Mouse (Mus musculus): Measurements from ENCODE around the gene Slc17a7. TPM values are rescaled to one million over a fixed set of nuclear protein-coding genes. Genes with fewer than 3 reads are reported as not detected.

Gene Slc17a7
- total and polyA plus RNA-seq, 3 experiments = 0.11 TPM; not detected in 2

DNA sequence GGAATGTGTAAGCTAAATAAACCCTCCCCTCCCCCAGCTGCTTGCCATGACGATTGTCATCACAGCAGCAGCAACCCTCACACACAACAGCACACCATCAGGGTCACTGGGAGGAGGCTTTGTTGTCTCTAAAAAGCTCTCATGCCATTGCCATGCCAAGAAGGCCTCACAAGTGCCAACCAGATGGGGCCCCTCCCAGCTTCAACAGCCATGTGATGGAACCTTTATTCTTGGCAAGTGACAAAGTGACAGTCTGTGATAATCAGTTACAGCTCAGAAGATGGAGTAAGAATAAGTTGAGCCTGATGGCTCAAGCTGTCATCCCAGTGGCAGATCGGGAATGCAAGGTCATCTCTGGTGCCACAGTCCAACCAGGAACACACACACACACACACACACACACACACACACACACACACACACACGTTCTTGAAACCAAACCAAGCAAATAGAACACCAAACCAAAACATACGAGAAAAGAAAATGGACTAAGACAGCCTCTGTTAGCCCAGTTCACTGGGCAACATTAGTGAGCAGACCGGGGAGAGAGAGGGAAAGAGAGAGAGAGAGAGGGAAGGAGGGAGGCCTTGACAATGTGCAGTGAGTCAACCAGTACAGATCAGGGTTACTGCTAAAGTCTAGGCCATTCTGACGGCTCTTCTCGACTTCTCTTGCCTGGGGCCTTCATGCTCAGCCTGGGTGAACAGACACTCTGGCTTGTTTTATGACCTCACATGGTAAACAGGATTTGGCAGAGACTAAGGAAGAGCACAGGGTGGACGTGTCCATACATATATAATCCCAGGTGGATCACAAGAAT lies 23.6 kb upstream of the Slc17a7 start:
- Histone ChIP-seq H3K4me3 (replicated peaks in 1 of 3; ENCODE audit: low read depth in 2 of 3, low read length in 2 of 3, poor library complexity in 1 of 3) (no peak overlapping the region), H3K9ac (ENCODE audit: insufficient read depth, low read depth) (no peak overlapping the region), H3K79me2 (replicated peaks; ENCODE audit: control insufficient read depth, extremely low read depth, insufficient read depth, poor library complexity, severe bottlenecking) (no peaks in the 10 kb centered on the region), H3K27ac (ENCODE audit: insufficient read depth, low read depth) (no peak overlapping the region), H3K36me3 (replicated peaks in 1 of 2; ENCODE audit: control insufficient read depth in 1 of 2, insufficient read depth in 1 of 2, low read length in 1 of 2) (peaks cover 12 to 44% of the 10 kb centered on the region in 2 experiments), H3K9me3 (replicated peaks; ENCODE audit: low read length) (no peaks in the 10 kb centered on the region), H3K4me2 (ENCODE audit: insufficient read depth, low read depth, poor library complexity, severe bottlenecking) (no peak overlapping the region), H3K4me1 (ENCODE audit: control insufficient read depth in 1 of 2, insufficient read depth in 2 of 2) (peaks cover 2 to 23% of the 10 kb centered on the region in 2 experiments; a peak in 3 of 4 replicates), H3K27me3 (replicated peaks) (no peaks in the 10 kb centered on the region)
- DNase-seq (ENCODE audit: extremely low read depth) = no peak
- dilution Hi-C loops (cut with MboI; ENCODE audit: extremely low pct_ligation_motif_present, extremely low pct_unique_long_range_greater_than_20kb, low sequenced_read_pairs) = no loop called here
- TF ChIP-seq E2F4 (IDR thresholded peaks at IDR 0.05; ENCODE audit: insufficient replicate concordance, low read depth, low read length) (no peak), POLR2AphosphoS2 (IDR thresholded peaks at IDR 0.05; ENCODE audit: low read depth, low read length) (no peak), CTCF (conservative IDR thresholded peaks at IDR 0.05 in 1 of 2, IDR thresholded peaks at IDR 0.05 in 1 of 2; ENCODE audit: low read depth in 2 of 2, low read length in 2 of 2) (no peak), KAT2A (IDR thresholded peaks at IDR 0.05; ENCODE audit: insufficient replicate concordance, low read length) (no peak), ZNF384 (IDR thresholded peaks at IDR 0.05; ENCODE audit: low read depth, low read length) (no peak), CHD2 (IDR thresholded peaks at IDR 0.05; ENCODE audit: low read length) (no peak), NRF1 (IDR thresholded peaks at IDR 0.05; ENCODE audit: low read depth, low read length) (no peak), RCOR1 (conservative IDR thresholded peaks at IDR 0.05; ENCODE audit: low read depth, low read length) (no peak), ZMIZ1 (IDR thresholded peaks at IDR 0.05; ENCODE audit: low read depth, low read length) (no peak), MXI1 (IDR thresholded peaks at IDR 0.05; ENCODE audit: low read depth, low read length) (no peak), TBP (conservative IDR thresholded peaks at IDR 0.05; ENCODE audit: low read depth, low read length) (no peak), ELF1 (IDR thresholded peaks at IDR 0.05; ENCODE audit: low read depth, low read length) (no peak)
- in situ Hi-C loops (cut with MboI; ENCODE audit: low pct_ligation_motif_present, low pct_unique_long_range_greater_than_20kb, low sequenced_read_pairs) = no loop called here

DNA sequence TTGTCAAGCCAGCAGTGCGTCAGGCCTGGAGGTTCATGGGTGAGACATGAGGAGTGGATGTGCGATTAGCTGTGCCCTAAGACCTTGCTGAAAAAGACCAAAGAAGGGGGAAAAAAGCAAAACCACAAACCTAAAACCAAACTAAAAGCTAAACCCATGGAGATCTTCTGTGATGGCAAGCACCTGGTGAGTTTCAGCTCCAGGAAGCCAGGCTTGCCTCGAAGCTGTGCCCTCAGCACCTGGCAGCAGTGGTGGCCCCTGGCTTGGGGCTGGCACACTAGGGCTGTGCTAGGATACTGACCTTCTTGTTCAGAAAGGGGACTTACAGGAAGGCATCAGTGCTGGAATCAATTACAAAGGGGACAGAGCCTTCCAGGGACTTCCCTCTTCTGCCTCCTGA lies 22.4 kb upstream of the Slc17a7 start:
- no peak overlapping the region for H3K9ac ChIP-seq (ENCODE audit: insufficient read depth, low read depth)
- in situ Hi-C loops (cut with MboI; ENCODE audit: low pct_ligation_motif_present, low pct_unique_long_range_greater_than_20kb, low sequenced_read_pairs) = no loop called here
- H3K4me1 ChIP-seq (ENCODE audit: control insufficient read depth in 1 of 2, insufficient read depth in 2 of 2) = peaks cover 0 to 17% of the 10 kb centered on the region in 2 experiments; a peak in 2 of 4 replicates
- H3K4me2 ChIP-seq (ENCODE audit: insufficient read depth, low read depth, poor library complexity, severe bottlenecking) = no peak overlapping the region
- peaks cover 12 to 56% of the 10 kb centered on the region in 2 experiments for H3K36me3 ChIP-seq (replicated peaks in 1 of 2; ENCODE audit: control insufficient read depth in 1 of 2, insufficient read depth in 1 of 2, low read length in 1 of 2)
- no peaks in the 10 kb centered on the region for H3K27me3 ChIP-seq (replicated peaks)
- no peak overlapping the region for H3K27ac ChIP-seq (ENCODE audit: insufficient read depth, low read depth)
- dilution Hi-C loops (cut with MboI; ENCODE audit: extremely low pct_ligation_motif_present, extremely low pct_unique_long_range_greater_than_20kb, low sequenced_read_pairs) = no loop called here
- H3K9me3 ChIP-seq (replicated peaks; ENCODE audit: low read length) = no peaks in the 10 kb centered on the region
- no peak overlapping the region for H3K4me3 ChIP-seq (replicated peaks in 1 of 3; ENCODE audit: low read depth in 2 of 3, low read length in 2 of 3, poor library complexity in 1 of 3)
- no peaks in the 10 kb centered on the region for H3K79me2 ChIP-seq (replicated peaks; ENCODE audit: control insufficient read depth, extremely low read depth, insufficient read depth, poor library complexity, severe bottlenecking)
- no peak for DNase-seq (ENCODE audit: extremely low read depth)
- no peak for TF ChIP-seq TCF12 (IDR thresholded peaks at IDR 0.05; ENCODE audit: low read depth, low read length)
- no peak for TF ChIP-seq UBTF (IDR thresholded peaks at IDR 0.05; ENCODE audit: low read depth, low read length)
- TF ChIP-seq EP300 (IDR thresholded peaks at IDR 0.05; ENCODE audit: low read length) = no peak
- TF ChIP-seq PAX5 (IDR thresholded peaks at IDR 0.05; ENCODE audit: low read length) = no peak
- no peak for TF ChIP-seq RCOR1 (conservative IDR thresholded peaks at IDR 0.05; ENCODE audit: low read depth, low read length)
- no peak for TF ChIP-seq ELF1 (IDR thresholded peaks at IDR 0.05; ENCODE audit: low read depth, low read length)
- TF ChIP-seq MAFK (IDR thresholded peaks at IDR 0.05; ENCODE audit: insufficient replicate concordance, low read length) = no peak
- no peak for TF ChIP-seq MAZ (IDR thresholded peaks at IDR 0.05; ENCODE audit: low read depth, low read length)
- no peak for TF ChIP-seq MEF2A (IDR thresholded peaks at IDR 0.05; ENCODE audit: borderline replicate concordance, low read depth, low read length)
